Mouse (Mus musculus) liver, embryonic 14.5 days (tissue): ENCODE measurements around the gene Ccrl2.

ENCODE experiments used
- CTCF ChIP-seq: IDR thresholded peaks from 2 replicates; pipeline ENCODE4 v1.5.1; 2016; ENCODE audit warnings: antibody characterized with exemption, low read depth, control low read depth
- EP300 ChIP-seq: IDR thresholded peaks from 2 replicates; pipeline ENCODE4 v1.6.1; 2016; ENCODE audit warnings: antibody characterized with exemption, low read depth

DNA sequence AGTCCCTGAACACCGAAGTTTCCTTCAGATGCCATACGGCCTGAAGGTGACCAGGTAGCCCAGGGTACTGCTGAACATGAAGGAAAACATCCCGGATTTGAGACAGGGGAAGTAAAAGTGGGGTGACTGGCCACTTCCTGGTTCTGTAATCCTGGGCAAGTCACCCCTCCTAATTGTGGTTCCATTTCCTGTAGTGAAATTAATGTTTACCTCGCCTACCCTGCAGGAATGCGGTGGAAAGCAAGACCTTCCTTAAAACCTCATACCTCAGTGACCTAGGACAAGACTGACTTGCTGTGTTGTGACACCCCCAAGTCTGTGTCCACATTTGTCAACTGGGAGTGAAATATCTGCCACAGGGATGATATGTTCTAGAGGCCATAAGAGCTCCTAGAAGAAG is 37.3 kb upstream of the Ccrl2 start:
- TF ChIP-seq CTCF = no peak
- no peak for TF ChIP-seq EP300
